Comparison of ENCODE assay signal across 8 mouse cellular contexts in genomic region chr17:67950523-67951213, GRCm38 (mm10). TPM values are rescaled to one million over a fixed set of nuclear protein-coding genes. Genes with fewer than 3 reads are reported as not detected.
DNase-seq lines count a peak whose midpoint lies in the region; ATAC-seq lines count a peak whose summit lies in the region.

No protein-coding gene starts in this region.

- no peaks in the 10 kb centered on the region; the same call in 1 of the 2 replicates for H3K4me1 ChIP-seq in forebrain, embryonic 12.5 days
- H3K4me1 ChIP-seq in forebrain, embryonic 15.5 days: no peaks in the 10 kb centered on the region
- H3K4me1 ChIP-seq in midbrain, embryonic 12.5 days: no peaks in the 10 kb centered on the region
- no peaks in the 10 kb centered on the region; the same call in 1 of the 2 replicates for H3K4me1 ChIP-seq in midbrain, embryonic 16.5 days (ENCODE audit: control insufficient read depth, insufficient read depth, low read length)
- peaks cover 33% of the 10 kb centered on the region for H3K4me1 ChIP-seq in intestine, embryonic 15.5 days (replicated peaks)
- H3K4me1 ChIP-seq in stomach, embryonic 15.5 days: peaks cover 43% of the 10 kb centered on the region

- no peaks in the 10 kb centered on the region for H3K9me3 ChIP-seq in forebrain, embryonic 12.5 days
- no peaks in the 10 kb centered on the region for H3K9me3 ChIP-seq in forebrain, embryonic 15.5 days
- H3K9me3 ChIP-seq in midbrain, embryonic 12.5 days: no peaks in the 10 kb centered on the region
- H3K9me3 ChIP-seq in midbrain, embryonic 16.5 days (replicated peaks; ENCODE audit: control insufficient read depth, low read length, poor library complexity, severe bottlenecking): no peaks in the 10 kb centered on the region
- H3K9me3 ChIP-seq in intestine, embryonic 15.5 days: no peaks in the 10 kb centered on the region
- no peaks in the 10 kb centered on the region for H3K9me3 ChIP-seq in stomach, embryonic 15.5 days

- H3K27ac ChIP-seq in forebrain, embryonic 12.5 days: peak overlapping the region; percentile 68; the same call in 1 of the 2 replicates
- no peak overlapping the region for H3K27ac ChIP-seq in forebrain, embryonic 15.5 days (replicated peaks)
- peak overlapping the region; percentile 11; the same call in 1 of the 2 replicates for H3K27ac ChIP-seq in midbrain, embryonic 12.5 days (replicated peaks)
- no peak overlapping the region for H3K27ac ChIP-seq in midbrain, embryonic 16.5 days (ENCODE audit: low read length)
- H3K27ac ChIP-seq in intestine, embryonic 15.5 days: peak overlapping the region; percentile 65
- peak overlapping the region; percentile 87 for H3K27ac ChIP-seq in stomach, embryonic 15.5 days

- H3K27me3 ChIP-seq in forebrain, embryonic 12.5 days: no peaks in the 10 kb centered on the region
- no peaks in the 10 kb centered on the region for H3K27me3 ChIP-seq in forebrain, embryonic 15.5 days
- H3K27me3 ChIP-seq in midbrain, embryonic 12.5 days: no peaks in the 10 kb centered on the region
- H3K27me3 ChIP-seq in midbrain, embryonic 16.5 days (ENCODE audit: control insufficient read depth, insufficient read depth, low read depth, low read length): no peaks in the 10 kb centered on the region
- H3K27me3 ChIP-seq in intestine, embryonic 15.5 days (replicated peaks): no peaks in the 10 kb centered on the region
- no peaks in the 10 kb centered on the region for H3K27me3 ChIP-seq in stomach, embryonic 15.5 days (replicated peaks)

- H3K4me2 ChIP-seq in forebrain, embryonic 12.5 days: no peak overlapping the region
- no peak overlapping the region for H3K4me2 ChIP-seq in forebrain, embryonic 15.5 days (replicated peaks)
- H3K4me2 ChIP-seq in midbrain, embryonic 12.5 days (replicated peaks): no peak overlapping the region
- no peak overlapping the region for H3K4me2 ChIP-seq in midbrain, embryonic 16.5 days (ENCODE audit: low read length)
- peak overlapping the region; percentile 49 for H3K4me2 ChIP-seq in intestine, embryonic 15.5 days (replicated peaks)
- peak overlapping the region; percentile 33 for H3K4me2 ChIP-seq in stomach, embryonic 15.5 days

- ATAC-seq in forebrain, embryonic 12.5 days (ENCODE audit: low FRiP score): no peak
- no peak for ATAC-seq in forebrain, embryonic 15.5 days (replicated peaks)
- no peak for ATAC-seq in midbrain, embryonic 12.5 days (ENCODE audit: low FRiP score, low read depth)
- ATAC-seq in midbrain, embryonic 16.5 days: no peak
- ATAC-seq in intestine, embryonic 15.5 days: no peak
- no peak for ATAC-seq in stomach, embryonic 15.5 days (ENCODE audit: insufficient read depth, low FRiP score, low read depth)

- DNase-seq in layer of hippocampus, adult 18-20 months (ENCODE audit: low spot score in 2 of 2): no peak
- DNase-seq in cerebellum, postnatal 14 days: no peak

- H3K4me3 ChIP-seq in forebrain, embryonic 12.5 days (replicated peaks): peak overlapping the region; percentile 19; the same call in 1 of the 2 replicates
- no peak overlapping the region for H3K4me3 ChIP-seq in forebrain, embryonic 15.5 days
- H3K4me3 ChIP-seq in midbrain, embryonic 12.5 days: no peak overlapping the region
- no peak overlapping the region for H3K4me3 ChIP-seq in midbrain, embryonic 16.5 days (ENCODE audit: low read depth, low read length)
- H3K4me3 ChIP-seq in intestine, embryonic 15.5 days (replicated peaks): peak overlapping the region; percentile 22
- H3K4me3 ChIP-seq in stomach, embryonic 15.5 days (replicated peaks): peak overlapping the region; percentile 33

- H3K36me3 ChIP-seq in forebrain, embryonic 12.5 days (replicated peaks): no peaks in the 10 kb centered on the region
- H3K36me3 ChIP-seq in forebrain, embryonic 15.5 days: no peaks in the 10 kb centered on the region
- H3K36me3 ChIP-seq in midbrain, embryonic 12.5 days: no peaks in the 10 kb centered on the region
- no peaks in the 10 kb centered on the region for H3K36me3 ChIP-seq in midbrain, embryonic 16.5 days (ENCODE audit: control insufficient read depth, insufficient read depth, low read length)
- H3K36me3 ChIP-seq in intestine, embryonic 15.5 days: no peaks in the 10 kb centered on the region
- H3K36me3 ChIP-seq in stomach, embryonic 15.5 days: no peaks in the 10 kb centered on the region

- no peak overlapping the region for H3K9ac ChIP-seq in forebrain, embryonic 12.5 days
- H3K9ac ChIP-seq in forebrain, embryonic 15.5 days (replicated peaks): no peak overlapping the region
- H3K9ac ChIP-seq in midbrain, embryonic 12.5 days (replicated peaks): no peak overlapping the region
- no peak overlapping the region for H3K9ac ChIP-seq in midbrain, embryonic 16.5 days (ENCODE audit: low read depth, low read length)
- peak overlapping the region; percentile 18 for H3K9ac ChIP-seq in intestine, embryonic 15.5 days
- H3K9ac ChIP-seq in stomach, embryonic 15.5 days: no peak overlapping the region; the same call in 1 of the 2 replicates

- WGBS in forebrain, embryonic 12.5 days: 68% methylated on average over 11 of the region's 11 CpGs
- WGBS in forebrain, embryonic 15.5 days: 74% methylated on average over 11 of the region's 11 CpGs
- 68% methylated on average over 11 of the region's 11 CpGs for WGBS in midbrain, embryonic 12.5 days
- WGBS in midbrain, embryonic 16.5 days: 66% methylated on average over 11 of the region's 11 CpGs
- WGBS in intestine, embryonic 15.5 days: 30% methylated on average over 11 of the region's 11 CpGs
- WGBS in stomach, embryonic 15.5 days: 33% methylated on average over 11 of the region's 11 CpGs

RNA-seq across cellular contexts. Expression of gene Arhgap28, which starts 53.3 kb away (rescaled TPM):
- 15.1 and 17.0 TPM in 2 replicates for polyA plus RNA-seq in forebrain, embryonic 12.5 days (2016; fragmentation: Nextera tagmentation; extraction: Ambion mirVana)
- 5.4 and 5.7 TPM in 2 replicates for polyA plus RNA-seq in forebrain, embryonic 15.5 days (2015; fragmentation: Nextera tagmentation; extraction: Ambion mirVana)
- polyA plus RNA-seq in midbrain, embryonic 12.5 days (2016; fragmentation: Nextera tagmentation; extraction: Ambion mirVana): 17.4 and 21.2 TPM in 2 replicates
- 5.0 and 5.5 TPM in 2 replicates for polyA plus RNA-seq in midbrain, embryonic 16.5 days (2015; fragmentation: Nextera tagmentation; extraction: Ambion mirVana)
- 17.5 and 19.1 TPM in 2 replicates for polyA plus RNA-seq in intestine, embryonic 15.5 days (2015; fragmentation: Nextera tagmentation; extraction: Ambion mirVana)
- polyA plus RNA-seq in stomach, embryonic 15.5 days (2015; fragmentation: Nextera tagmentation; extraction: Ambion mirVana): 23.9 and 25.3 TPM in 2 replicates
- under 1 TPM; 0.15 to 0.35 TPM for total RNA-seq in layer of hippocampus, adult 18-20 months (2021)

Comparison
In these comparisons a context has a peak if more than half of its experiments do, and no peak if none do; other contexts are left out.
1. H3K27ac ChIP-seq: peak in forebrain, embryonic 12.5 days (single experiment), midbrain, embryonic 12.5 days (single experiment), intestine, embryonic 15.5 days (single experiment) and stomach, embryonic 15.5 days (single experiment); none in forebrain, embryonic 15.5 days (single experiment) and midbrain, embryonic 16.5 days (single experiment).
2. H3K4me3 ChIP-seq: peak in forebrain, embryonic 12.5 days (single experiment), intestine, embryonic 15.5 days (single experiment) and stomach, embryonic 15.5 days (single experiment); none in forebrain, embryonic 15.5 days (single experiment), midbrain, embryonic 12.5 days (single experiment) and midbrain, embryonic 16.5 days (single experiment).
3. H3K4me2 ChIP-seq: peak in intestine, embryonic 15.5 days (single experiment) and stomach, embryonic 15.5 days (single experiment); none in forebrain, embryonic 12.5 days (single experiment), forebrain, embryonic 15.5 days (single experiment), midbrain, embryonic 12.5 days (single experiment) and midbrain, embryonic 16.5 days (single experiment).